Mouse (Mus musculus): ENCODE data around the gene Gm3045. TPM values are rescaled to one million over a fixed set of nuclear protein-coding genes. Genes with fewer than 3 reads are reported as not detected.

Gene Gm3045
- total RNA-seq, 2 experiments from 2014 or later, result not detected

Other genes with a start within 250 kb of the Gm3045 start
- gene Tifab, start 247.7 kb upstream of the Gm3045 start, total RNA-seq (2021), result 1 to 10 TPM; 2.2 to 3.0 TPM
- not detected for gene Neurog1, start 174.4 kb upstream of the Gm3045 start, total RNA-seq (2021)
- gene Cxcl14, start 130.0 kb upstream of the Gm3045 start, total RNA-seq (2021), result 10 to 100 TPM; 60.1 to 60.7 TPM
- gene Slc25a48, start 11.8 kb downstream of the Gm3045 start, total RNA-seq (2021), result 1 to 10 TPM; 2.4 to 5.9 TPM
- not detected for gene Il9, start 55.7 kb downstream of the Gm3045 start, total RNA-seq (2021)
- 1 to 10 TPM; 2.8 to 5.4 TPM for gene Fbxl21, start 95.9 kb downstream of the Gm3045 start, total RNA-seq (2021)
- not detected for gene Lect2, start 121.9 kb downstream of the Gm3045 start, total RNA-seq (2021)
- gene Tgfbi, start 182.9 kb downstream of the Gm3045 start, total RNA-seq (2021), result 10 to 100 TPM; 38.3 to 86.5 TPM

All from adrenal gland, adult 18-20 months (tissue).